Mouse (Mus musculus) thymus, postnatal 4 days (tissue): ENCODE results near the gene Klrg1.

ENCODE experiments used
- DNase-seq: peaks from one replicate; pipeline ENCODE4 v3.0.0; 2021

Klrg1 gene

GRCm38 (mm10) chr6:122282782-122283181 lies at the start of gene Klrg1:
Gene Klrg1 (minus strand): TSS chr6:122282882.
- DNase-seq = no peak

- no peak for DNase-seq
Measured at GRCm38 (mm10) chr6:122325361-122325975, 42.8 kb upstream of the Klrg1 start.

GRCm38 (mm10) chr6:122318726-122319125 lies 36.0 kb upstream of the Klrg1 start:
- DNase-seq = no peak

DNA sequence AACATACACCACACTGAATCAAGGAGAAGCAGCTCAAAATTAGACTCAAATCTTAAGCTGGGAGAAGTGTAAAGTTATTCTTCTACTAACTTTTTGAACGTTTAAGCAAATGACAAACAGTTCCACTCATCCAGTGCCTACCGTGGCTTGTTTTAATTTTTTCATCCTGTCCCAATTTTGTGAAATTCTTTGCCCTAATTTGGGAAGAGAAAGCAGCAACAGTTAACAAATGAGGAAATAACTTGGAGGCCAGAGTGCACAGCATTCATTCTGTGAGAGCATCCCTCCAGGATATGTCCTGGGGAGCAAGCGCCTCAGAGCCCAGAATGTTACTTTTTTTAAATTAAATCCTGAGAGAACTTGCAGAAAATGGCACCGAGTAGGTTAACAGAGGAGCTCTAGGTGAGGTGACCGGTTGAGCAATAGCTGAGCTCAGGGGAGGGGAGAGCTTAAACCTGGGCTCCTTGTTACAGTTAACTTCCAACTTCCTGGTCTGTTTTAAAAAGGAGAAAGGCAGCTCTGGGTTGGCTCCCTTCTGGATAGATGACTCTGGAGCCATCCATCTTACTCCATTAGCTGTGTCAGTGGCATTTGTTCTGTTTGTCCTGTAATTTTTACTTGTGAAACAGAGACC lies 27.6 kb upstream of the Klrg1 start:
- no peak for DNase-seq

DNA sequence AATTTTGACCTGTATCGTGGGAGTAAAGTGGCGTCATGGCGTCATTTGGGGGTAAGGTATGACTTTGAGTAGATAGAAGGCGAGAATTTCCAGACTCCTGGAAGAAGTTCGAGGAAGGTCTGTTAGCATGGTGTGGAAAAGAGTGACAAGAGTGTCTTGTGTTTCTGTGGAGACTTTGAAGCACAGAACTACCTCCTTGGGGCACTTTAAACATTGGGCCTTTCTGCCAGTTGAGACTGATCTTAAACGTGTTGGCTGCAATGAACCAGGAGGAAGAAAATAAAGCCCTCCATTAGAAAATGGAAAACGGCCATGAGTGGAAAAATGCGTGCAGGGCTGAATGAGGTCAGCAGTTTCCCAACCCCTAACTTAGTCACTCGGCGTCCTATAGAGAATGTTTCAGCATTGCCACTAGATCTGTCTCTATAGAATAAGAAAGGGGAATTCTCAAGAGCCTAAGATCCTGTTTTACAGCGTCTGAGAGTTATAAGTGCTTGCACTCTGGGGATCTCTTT lies 26.8 kb upstream of the Klrg1 start:
- no peak for DNase-seq

GRCm38 (mm10) chr6:122308505-122309393 lies 26.1 kb upstream of the Klrg1 start, which contains the start of gene M6pr:
Gene M6pr (plus strand): TSS chr6:122308720.
- peak; percentile 91 for DNase-seq

DNA sequence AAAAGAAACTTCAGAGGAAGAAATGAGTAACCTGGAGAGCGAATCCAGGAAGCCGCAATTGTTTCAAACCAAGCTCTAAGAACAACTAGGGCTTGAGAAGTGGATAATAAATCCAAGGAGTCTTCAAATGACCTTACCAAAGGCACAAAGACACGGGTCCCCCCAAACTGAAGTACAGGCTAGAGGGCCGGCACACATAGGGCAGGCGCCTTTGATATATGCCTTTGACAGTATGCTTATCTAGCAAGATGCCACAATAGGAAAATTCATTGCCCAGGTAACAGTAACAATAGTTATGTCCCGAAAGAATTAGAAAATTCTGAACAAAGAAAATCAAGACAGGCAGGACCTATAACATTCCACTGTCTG lies 25.4 kb upstream of the Klrg1 start:
- DNase-seq = no peak

GRCm38 (mm10) chr6:122306707-122307106 lies 24.0 kb upstream of the Klrg1 start:
- DNase-seq = no peak

GRCm38 (mm10) chr6:122304790-122305555 lies 22.3 kb upstream of the Klrg1 start:
- DNase-seq = no peak

- peak; percentile 91 for DNase-seq
Measured at GRCm38 (mm10) chr6:122304355-122304754, 21.7 kb upstream of the Klrg1 start.

- DNase-seq = no peak
Measured at GRCm38 (mm10) chr6:122303526-122303925, 20.8 kb upstream of the Klrg1 start.

GRCm38 (mm10) chr6:122302661-122303060 lies 20.0 kb upstream of the Klrg1 start:
- DNase-seq = no peak

GRCm38 (mm10) chr6:122302121-122302520 lies 19.4 kb upstream of the Klrg1 start:
- DNase-seq = no peak

DNA sequence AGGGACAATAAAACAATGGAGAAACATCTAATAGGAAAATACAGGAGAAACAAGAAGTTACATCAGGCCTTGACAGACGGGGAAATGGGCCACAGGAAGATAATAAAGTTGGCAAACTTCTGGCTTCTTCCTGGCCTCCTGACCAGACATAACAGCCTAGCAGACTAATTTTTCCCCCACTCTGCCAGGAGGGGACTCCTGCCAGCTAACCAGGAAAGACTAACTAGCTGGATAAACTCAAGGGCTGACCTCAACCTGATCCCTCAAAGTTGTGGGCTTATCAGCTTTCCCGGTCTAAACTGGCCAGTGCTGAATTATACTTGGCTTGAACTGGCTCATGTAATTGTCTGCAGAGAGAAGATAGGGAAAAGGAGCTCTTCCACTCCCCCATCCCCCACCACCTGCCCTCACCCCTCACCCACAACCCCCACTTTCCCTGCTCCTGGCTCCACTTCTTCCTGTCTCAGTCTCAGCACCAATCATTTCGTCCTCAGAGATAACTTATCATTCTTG lies 17.0 kb upstream of the Klrg1 start:
- no peak for DNase-seq

GRCm38 (mm10) chr6:122298223-122298609 lies 15.5 kb upstream of the Klrg1 start:
- no peak for DNase-seq

DNA sequence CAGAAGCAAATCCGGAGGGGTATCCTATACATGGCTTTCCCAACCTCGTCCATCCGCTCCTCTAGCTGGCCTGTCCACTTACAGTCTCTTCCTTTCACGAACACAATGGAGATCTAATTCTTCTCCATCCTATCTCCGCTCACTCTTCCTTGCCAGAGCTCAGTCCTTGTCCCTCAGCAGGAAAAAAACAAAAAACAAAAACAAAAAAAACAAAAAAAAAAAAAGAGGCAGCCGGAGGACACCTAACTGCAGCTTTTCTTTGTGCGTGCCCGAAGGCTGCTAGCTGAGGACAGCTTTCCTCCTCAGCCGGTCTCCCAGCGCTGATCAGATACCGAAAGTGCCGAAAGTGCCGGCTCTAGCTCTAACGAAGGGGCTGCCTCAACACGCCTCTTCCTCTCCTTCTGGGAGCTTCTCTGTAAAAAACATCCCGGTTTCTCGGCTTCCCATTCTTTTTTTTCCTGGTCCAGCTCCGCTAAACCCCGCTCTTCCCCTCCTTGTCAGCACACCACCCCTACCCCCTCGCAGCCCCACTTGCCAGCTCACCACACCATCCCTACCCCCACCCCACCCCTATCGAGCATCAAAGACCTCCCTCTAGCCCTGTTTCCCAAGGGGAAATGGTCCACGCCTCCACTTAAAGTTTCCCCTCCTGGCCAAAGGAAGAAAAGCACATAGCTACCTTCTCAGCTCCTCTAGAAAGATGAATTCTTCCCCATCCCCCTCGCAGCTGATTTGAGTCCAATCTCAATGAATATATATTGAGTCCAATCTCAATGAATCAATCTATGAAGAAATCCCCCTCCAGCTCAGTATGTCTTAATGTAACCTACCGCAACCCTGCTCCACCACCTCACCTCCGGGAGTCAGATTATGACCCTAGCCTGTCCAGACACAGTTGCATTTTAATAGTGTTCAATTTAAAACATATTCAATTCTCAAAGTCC lies 14.9 kb upstream of the Klrg1 start:
- DNase-seq = peak; percentile 27

GRCm38 (mm10) chr6:122296918-122297278 lies 14.2 kb upstream of the Klrg1 start:
- no peak for DNase-seq

DNA sequence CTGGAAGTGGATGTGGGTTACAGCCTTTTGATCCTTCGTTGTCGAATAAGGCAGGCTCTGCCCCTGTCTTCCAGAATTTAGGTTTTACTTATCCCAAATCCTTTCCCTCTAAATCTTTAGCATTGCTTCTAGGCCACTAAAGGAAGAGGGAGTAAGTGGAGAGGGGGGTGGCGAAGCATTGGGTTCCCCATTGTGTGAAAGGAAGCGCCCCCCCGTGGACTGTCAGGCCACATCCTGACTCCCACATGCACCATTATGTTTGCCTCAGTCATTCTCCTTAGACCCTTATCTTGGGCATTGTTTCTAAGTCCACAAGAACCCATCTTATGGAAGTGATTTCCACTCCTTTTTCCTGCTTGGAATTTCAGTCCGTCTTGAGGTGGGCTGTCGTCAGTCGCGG lies 12.6 kb upstream of the Klrg1 start:
- DNase-seq = peak; percentile 23

DNA sequence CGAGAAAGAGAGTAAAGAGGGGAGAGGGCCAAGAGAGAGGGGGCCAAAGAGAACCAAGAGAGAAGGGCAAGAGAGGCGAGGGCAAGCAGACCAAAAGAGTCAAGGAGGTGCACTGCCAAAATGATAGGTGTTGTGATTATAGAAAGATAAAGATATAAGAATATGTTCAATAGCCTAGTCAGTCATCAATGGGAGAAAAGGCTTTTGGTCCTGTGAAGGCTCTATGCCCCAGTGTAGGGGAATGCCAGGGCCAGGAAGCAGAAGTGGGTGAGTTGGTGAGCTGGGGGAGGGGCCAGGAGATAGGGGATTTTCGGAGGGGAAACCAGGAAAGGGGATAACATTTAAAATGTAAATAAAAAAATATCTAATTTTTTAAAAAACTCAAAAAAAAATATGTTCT lies 11.6 kb upstream of the Klrg1 start:
- no peak for DNase-seq

DNA sequence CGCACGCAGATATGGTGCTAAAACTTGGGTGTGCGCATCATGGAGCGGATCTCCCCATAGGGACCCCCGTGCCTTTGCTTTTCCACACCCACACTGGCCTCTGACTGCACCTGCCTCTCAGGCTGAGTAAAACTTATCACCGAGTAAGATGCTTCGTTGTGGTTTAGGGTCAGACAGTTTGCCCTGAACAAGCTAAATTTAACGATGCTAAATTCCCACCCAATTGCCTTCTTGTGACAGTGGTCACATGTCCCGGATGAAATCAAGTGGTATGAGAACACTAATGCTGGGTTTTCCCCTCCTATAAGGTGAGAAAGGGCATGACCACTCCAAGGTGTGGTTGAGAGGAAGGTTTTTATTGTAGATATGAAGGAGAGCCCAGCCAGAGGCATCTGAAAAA lies 11.1 kb upstream of the Klrg1 start:
- DNase-seq = no peak

DNA sequence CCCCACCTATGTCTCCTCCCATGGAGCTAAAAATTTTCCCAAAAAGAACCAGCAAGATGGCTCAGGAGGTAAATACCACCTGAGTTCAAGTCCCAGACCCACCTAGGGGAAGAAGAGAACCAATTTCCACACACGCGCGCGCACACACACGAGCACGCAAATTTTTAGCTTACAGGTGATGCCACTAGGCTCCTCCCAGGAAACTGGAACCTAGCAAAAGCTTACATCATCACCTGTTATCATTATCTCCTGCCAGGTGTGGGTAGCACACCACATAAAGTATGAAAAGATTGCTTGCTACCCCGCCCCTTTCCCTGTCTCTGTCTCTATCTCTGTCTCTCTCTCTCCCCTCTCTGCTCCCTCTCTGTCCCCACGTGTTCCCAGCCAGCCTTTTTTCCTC lies 10.4 kb upstream of the Klrg1 start:
- DNase-seq = no peak

DNA sequence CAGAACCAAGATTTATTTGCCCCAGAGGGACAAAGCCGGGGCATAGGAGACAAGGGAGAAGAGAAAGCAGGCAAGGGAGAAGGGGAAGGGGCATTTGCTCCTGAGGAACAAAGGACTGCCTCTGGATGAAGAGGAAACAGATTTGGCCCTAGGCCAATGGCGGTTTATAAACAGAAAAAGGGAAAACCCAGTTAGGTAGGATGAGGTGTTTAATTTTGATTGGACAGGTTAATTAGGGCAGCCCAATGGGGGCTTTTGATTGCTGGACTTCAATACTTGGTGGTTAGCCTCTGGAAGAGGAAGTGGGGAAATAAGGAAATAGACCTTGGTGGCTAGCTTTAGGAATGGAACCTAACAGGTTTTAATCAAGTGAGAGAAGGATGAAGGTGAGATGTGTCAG lies 9.5 kb upstream of the Klrg1 start:
- no peak for DNase-seq
